Mouse (Mus musculus) midbrain, embryonic 11.5 days (tissue): ENCODE data around the gene Sdr9c7. TPM values are rescaled to one million over a fixed set of nuclear protein-coding genes. Genes with fewer than 3 reads are reported as not detected.

Experiments
- ATAC-seq: fragments of 200-750 bp; cut with Nextera tagmentation; 2 replicates; pipeline ENCODE4 v1.8.0; 2017; ENCODE audit warnings: moderate TSS enrichment, moderate library complexity; ENCODE audit not compliant: low FRiP score
- DNase-seq: peaks from one replicate; pipeline ENCODE4 v3.0.0; 2015; ENCODE audit warnings: low spot score; ENCODE audit errors: missing footprints
- H3K27ac ChIP-seq: fragments of 300-500 bp; sonication (generic); 2 replicates; pipeline ENCODE4 v1.5.1; 2014; ENCODE audit warnings: low read depth, low read length
- H3K27me3 ChIP-seq: fragments of 300-500 bp; sonication (generic); 2 replicates; pipeline ENCODE4 v1.6.1; 2014; ENCODE audit warnings: mild to moderate bottlenecking, low read length, moderate library complexity, mixed read lengths; ENCODE audit not compliant: control insufficient read depth, insufficient read depth
- H3K36me3 ChIP-seq: fragments of 300-500 bp; sonication (generic); 2 replicates; pipeline ENCODE4 v1.6.1; 2014; ENCODE audit warnings: mild to moderate bottlenecking, low read length, moderate library complexity, mixed read lengths; ENCODE audit not compliant: control insufficient read depth, insufficient read depth
- H3K4me1 ChIP-seq: fragments of 300-500 bp; sonication (generic); 2 replicates; pipeline ENCODE4 v1.6.1; 2014; ENCODE audit warnings: low read length; ENCODE audit not compliant: control insufficient read depth, insufficient read depth
- H3K4me2 ChIP-seq: fragments of 300-500 bp; sonication (generic); 2 replicates; pipeline ENCODE4 v1.6.1; 2014; ENCODE audit warnings: mild to moderate bottlenecking, moderate library complexity
- H3K4me3 ChIP-seq: fragments of 300-500 bp; sonication (generic); 2 replicates; pipeline ENCODE4 v1.5.1; 2014; ENCODE audit warnings: low read depth, low read length
- H3K9ac ChIP-seq: fragments of 300-500 bp; sonication (generic); 2 replicates; pipeline ENCODE4 v1.6.1; 2014; ENCODE audit warnings: low read length
- H3K9me3 ChIP-seq: fragments of 300-500 bp; sonication (generic); 2 replicates; pipeline ENCODE4 v1.6.1; 2016; ENCODE audit warnings: low read length; ENCODE audit not compliant: control insufficient read depth
- WGBS: fragments of 180-500 bp; shearing (Covaris S2); extraction: QIAGEN DNeasy Blood & Tissue Kit; methylation state at CpG from one replicate; pipeline ENCODE4 v1.1.7; 2014; 5-methylcytosine and 5-hydroxymethylcytosine counted together
- polyA plus RNA-seq: library from polyadenylated mRNA; unstranded; fragments of >200 nt; fragmentation: Nextera tagmentation; extraction: Ambion mirVana; gene quantifications from 2 replicates; pipeline ENCODE4 v1.2.1, GENCODE M21; 2014

Sdr9c7 gene
- polyA plus RNA-seq, 1 experiment from 2014 or later: not detected

- no peak overlapping the region for H3K9ac ChIP-seq
- DNase-seq (peak; percentile 92), ATAC-seq (peak; percentile 74)
- no peak overlapping the region for H3K4me3 ChIP-seq
- 38% methylated on average over 5 of the region's 5 CpGs for WGBS
- H3K9me3 ChIP-seq: no peaks in the 10 kb centered on the region
- H3K27ac ChIP-seq: no peak overlapping the region
- no peaks in the 10 kb centered on the region for H3K27me3 ChIP-seq
- H3K4me2 ChIP-seq: no peak overlapping the region
- H3K36me3 ChIP-seq: no peaks in the 10 kb centered on the region
- H3K4me1 ChIP-seq: no peaks in the 10 kb centered on the region
These were observed 47.2 kb downstream of the Sdr9c7 start for GRCm38 (mm10) chr10:127945432-127946064.

- peak; percentile 65 for DNase-seq
- no peak for ATAC-seq
- 81% methylated on average over 4 of the region's 4 CpGs for WGBS
These were observed 51.3 kb downstream of the Sdr9c7 start for GRCm38 (mm10) chr10:127949596-127950130.

GRCm38 (mm10) chr10:127951390-127951789 is 53.1 kb downstream of the Sdr9c7 start:
- H3K9ac ChIP-seq: no peak overlapping the region
- no peak for ATAC-seq

More at GRCm38 (mm10) chr10:127949596-127950130, 51.3 kb downstream of the Sdr9c7 start:
- Histone ChIP-seq H3K27me3 (no peaks in the 10 kb centered on the region), H3K9me3 (no peaks in the 10 kb centered on the region), H3K36me3 (no peaks in the 10 kb centered on the region), H3K9ac (no peak overlapping the region), H3K4me3 (no peak overlapping the region), H3K27ac (no peak overlapping the region), H3K4me2 (no peak overlapping the region), H3K4me1 (no peaks in the 10 kb centered on the region)

GRCm38 (mm10) chr10:127951821-127952220 is 53.5 kb downstream of the Sdr9c7 start:
- ATAC-seq: no peak
- no peak for DNase-seq
- 84% methylated on average over 4 of the region's 4 CpGs for WGBS

More at GRCm38 (mm10) chr10:127951390-127951789, 53.1 kb downstream of the Sdr9c7 start:
- no peaks in the 10 kb centered on the region for H3K27me3 ChIP-seq
- H3K4me3 ChIP-seq: no peak overlapping the region
- peak; percentile 74 for DNase-seq
- no peaks in the 10 kb centered on the region for H3K36me3 ChIP-seq
- no peaks in the 10 kb centered on the region for H3K9me3 ChIP-seq
- no peaks in the 10 kb centered on the region for H3K4me1 ChIP-seq
- no peak overlapping the region for H3K27ac ChIP-seq
- H3K4me2 ChIP-seq: no peak overlapping the region
- 88% methylated on average over 9 of the region's 9 CpGs for WGBS

GRCm38 (mm10) chr10:127955034-127955433 is 56.7 kb downstream of the Sdr9c7 start:
- H3K9ac ChIP-seq: no peak overlapping the region
- DNase-seq: no peak
- H3K36me3 ChIP-seq: no peaks in the 10 kb centered on the region
- H3K27me3 ChIP-seq: no peaks in the 10 kb centered on the region
- H3K4me2 ChIP-seq: no peak overlapping the region
- no peaks in the 10 kb centered on the region for H3K9me3 ChIP-seq
- H3K27ac ChIP-seq: no peak overlapping the region
- WGBS: 77% methylated on average over 4 of the region's 4 CpGs
- no peak for ATAC-seq
- no peaks in the 10 kb centered on the region for H3K4me1 ChIP-seq
- no peak overlapping the region for H3K4me3 ChIP-seq

More at GRCm38 (mm10) chr10:127951821-127952220, 53.5 kb downstream of the Sdr9c7 start:
- Histone ChIP-seq H3K9me3 (no peaks in the 10 kb centered on the region), H3K36me3 (no peaks in the 10 kb centered on the region), H3K4me1 (no peaks in the 10 kb centered on the region), H3K27ac (no peak overlapping the region), H3K9ac (no peak overlapping the region), H3K4me3 (no peak overlapping the region), H3K27me3 (no peaks in the 10 kb centered on the region), H3K4me2 (no peak overlapping the region)

GRCm38 (mm10) chr10:127956168-127956816 is 58.0 kb downstream of the Sdr9c7 start:
- ATAC-seq (0 out of 2 replicates have a peak, but pooled peaks have one; percentile 52), DNase-seq (peak; percentile 97)
- Histone ChIP-seq H3K27ac (no peak overlapping the region), H3K9ac (no peak overlapping the region), H3K4me3 (no peak overlapping the region), H3K9me3 (no peaks in the 10 kb centered on the region), H3K27me3 (no peaks in the 10 kb centered on the region), H3K4me1 (no peaks in the 10 kb centered on the region), H3K36me3 (no peaks in the 10 kb centered on the region), H3K4me2 (no peak overlapping the region)
- WGBS: 61% methylated on average over 15 of the region's 16 CpGs

GRCm38 (mm10) chr10:127959161-127959679 is 60.9 kb downstream of the Sdr9c7 start:
- Histone ChIP-seq H3K4me1 (no peaks in the 10 kb centered on the region), H3K27ac (no peak overlapping the region), H3K4me2 (no peak overlapping the region), H3K9ac (no peak overlapping the region), H3K27me3 (no peaks in the 10 kb centered on the region), H3K4me3 (no peak overlapping the region), H3K9me3 (no peaks in the 10 kb centered on the region), H3K36me3 (no peaks in the 10 kb centered on the region)
- ATAC-seq (no peak), DNase-seq (no peak)
- 95% methylated on average over 7 of the region's 7 CpGs for WGBS
